Mouse (Mus musculus) limb, embryonic 11.5 days (tissue): ENCODE measurements around the gene Mat1a. TPM values are rescaled to one million over a fixed set of nuclear protein-coding genes. Genes with fewer than 3 reads are reported as not detected.

Experiments
- ATAC-seq: fragments of 200-750 bp; cut with Nextera tagmentation; 2 replicates; pipeline ENCODE4 v1.8.0; 2017; ENCODE audit warnings: low read depth; ENCODE audit not compliant: insufficient number of reproducible peaks, low FRiP score, low TSS enrichment
- DNase-seq: peaks from one replicate; pipeline ENCODE4 v3.0.0-alpha.2; 2015; ENCODE audit warnings: low spot score
- H3K27ac ChIP-seq: fragments of 300-500 bp; sonication (generic); replicated peaks from 2 replicates; pipeline ENCODE4 v1.5.1; 2014; ENCODE audit warnings: low read depth, mild to moderate bottlenecking, low read length
- H3K27me3 ChIP-seq: fragments of 300-500 bp; sonication (generic); 2 replicates; pipeline ENCODE4 v1.6.1; 2014; ENCODE audit warnings: mild to moderate bottlenecking, low read length, mixed read lengths; ENCODE audit not compliant: control insufficient read depth, insufficient read depth
- H3K36me3 ChIP-seq: fragments of 300-500 bp; sonication (generic); 2 replicates; pipeline ENCODE4 v1.6.1; 2014; ENCODE audit warnings: mild to moderate bottlenecking, low read length, moderate library complexity, mixed read lengths; ENCODE audit not compliant: control insufficient read depth, insufficient read depth
- H3K4me1 ChIP-seq: fragments of 300-500 bp; sonication (generic); 2 replicates; pipeline ENCODE4 v1.6.1; 2014; ENCODE audit warnings: low read length, mixed read lengths; ENCODE audit not compliant: control insufficient read depth, insufficient read depth
- H3K4me2 ChIP-seq: fragments of 300-500 bp; sonication (generic); 2 replicates; pipeline ENCODE4 v1.6.1; 2014; ENCODE audit warnings: low read depth, mild to moderate bottlenecking, moderate library complexity; ENCODE audit not compliant: severe bottlenecking
- H3K4me3 ChIP-seq: fragments of 300-500 bp; sonication (generic); 2 replicates; pipeline ENCODE4 v1.5.1; 2014; ENCODE audit warnings: low read depth, low read length
- H3K9ac ChIP-seq: fragments of 300-500 bp; sonication (generic); 2 replicates; pipeline ENCODE4 v1.6.1; 2014; ENCODE audit warnings: mild to moderate bottlenecking, low read length
- H3K9me3 ChIP-seq: fragments of 300-500 bp; sonication (generic); 2 replicates; pipeline ENCODE4 v1.6.1; 2016; ENCODE audit warnings: low read length; ENCODE audit not compliant: control insufficient read depth
- WGBS: fragments of 180-500 bp; shearing (Covaris S2); extraction: QIAGEN DNeasy Blood & Tissue Kit; methylation state at CpG from one replicate; pipeline ENCODE4 v1.1.7; 2014; 5-methylcytosine and 5-hydroxymethylcytosine counted together
- polyA plus RNA-seq: library from polyadenylated mRNA; unstranded; fragments of >200 nt; fragmentation: Nextera tagmentation; extraction: Ambion mirVana; gene quantifications from 2 replicates; pipeline ENCODE4 v1.2.1, GENCODE M21; 2014

Mat1a gene
- polyA plus RNA-seq, 1 experiment from 2014 or later = not detected

DNA sequence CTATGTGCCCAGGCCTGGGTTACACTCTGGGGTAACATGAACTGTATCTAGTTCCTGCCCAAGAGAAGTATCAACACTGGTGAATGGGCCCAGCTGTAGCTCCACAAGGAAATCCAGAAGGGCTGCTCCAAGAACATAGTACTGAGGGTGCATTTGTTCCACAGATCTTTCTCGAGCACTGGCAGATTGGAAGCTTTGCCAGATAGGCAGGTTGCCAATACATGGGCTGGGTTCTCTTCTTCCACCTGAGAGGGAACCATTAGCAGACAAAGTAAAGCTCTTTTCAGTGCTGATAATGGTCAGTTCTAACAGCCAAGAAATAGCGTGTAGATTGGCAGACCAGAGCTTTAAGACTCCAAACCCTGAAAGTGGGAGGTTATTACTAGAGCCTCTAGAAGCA is 42.5 kb downstream of the Mat1a start:
- no peaks in the 10 kb centered on the region for H3K27me3 ChIP-seq
- H3K4me3 ChIP-seq = no peak overlapping the region
- no peak overlapping the region for H3K4me2 ChIP-seq
- H3K36me3 ChIP-seq = no peaks in the 10 kb centered on the region
- no peak overlapping the region for H3K9ac ChIP-seq
- DNase-seq (no peak), ATAC-seq (no peak)
- no peak overlapping the region for H3K27ac ChIP-seq
- H3K9me3 ChIP-seq = no peaks in the 10 kb centered on the region
- WGBS = 90% methylated on average over 2 of the region's 2 CpGs
- no peaks in the 10 kb centered on the region for H3K4me1 ChIP-seq

DNA sequence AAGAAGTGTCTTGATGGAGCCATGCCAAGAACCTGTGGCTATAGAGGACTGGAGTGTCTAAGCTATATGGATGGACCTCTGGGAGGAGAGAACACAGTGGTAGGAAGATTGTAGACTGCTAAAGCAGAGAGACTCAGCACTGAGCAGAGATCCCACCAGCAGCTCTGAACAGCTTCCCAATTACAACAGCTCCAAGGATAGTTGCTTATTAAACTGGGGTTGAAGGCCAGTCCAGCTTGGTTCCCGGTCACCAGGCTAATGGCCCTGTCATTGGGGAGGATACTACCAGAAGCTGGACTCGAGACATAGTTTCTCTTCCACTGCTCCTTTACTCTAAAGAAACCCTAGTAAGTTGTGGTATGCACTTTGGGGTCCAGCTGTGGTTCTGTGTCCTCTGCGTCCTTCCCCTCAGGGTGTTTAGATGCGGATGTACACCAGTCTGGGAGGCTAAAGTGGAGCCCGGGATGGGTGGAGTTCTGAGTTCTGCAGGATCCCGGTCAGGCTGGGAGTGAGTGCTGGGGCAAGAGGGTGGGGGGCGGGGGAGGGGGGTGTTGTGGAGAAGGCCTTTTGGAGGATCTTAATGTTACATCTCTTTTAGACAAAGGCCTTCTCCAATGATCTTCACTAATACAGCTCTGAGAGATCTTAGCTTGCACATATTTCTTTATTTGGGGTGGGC is 46.5 kb downstream of the Mat1a start, which contains the start of gene Mbl1:
TSS of gene Mbl1 (plus strand) at position 239 of the 679 bp plus-strand sequence.
- H3K27me3 ChIP-seq = no peaks in the 10 kb centered on the region
- no peak within 1 kb of the TSS for H3K4me3 ChIP-seq
- no peaks in the 10 kb centered on the region for H3K9me3 ChIP-seq
- H3K4me1 ChIP-seq = no peaks in the 10 kb centered on the region
- no peak within 1 kb of the TSS for H3K4me2 ChIP-seq
- H3K9ac ChIP-seq = no peak within 1 kb of the TSS
- H3K36me3 ChIP-seq = no peaks in the 10 kb centered on the region
- WGBS = 87% methylated on average over 7 of the region's 7 CpGs
- no peak for ATAC-seq
- DNase-seq = no peak
- no peak within 1 kb of the TSS for H3K27ac ChIP-seq

DNA sequence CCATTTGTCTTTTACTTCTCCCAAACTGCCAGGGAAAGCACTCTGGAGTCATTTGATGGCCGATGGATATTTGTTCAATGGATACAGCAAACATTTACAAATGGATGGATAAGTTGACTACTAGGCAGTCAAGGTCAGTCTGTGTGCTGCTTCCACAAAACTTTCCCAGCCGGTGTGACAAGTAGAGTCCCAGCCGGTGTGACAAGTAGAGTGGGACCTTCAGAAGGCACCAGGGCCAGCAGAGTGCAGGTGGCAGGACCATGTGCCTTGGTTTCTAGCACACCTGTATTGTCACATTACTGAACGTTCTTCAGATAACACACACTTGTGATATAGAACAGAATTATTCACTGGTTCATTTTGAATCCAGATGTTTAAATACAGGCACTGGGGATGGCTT is 55.2 kb downstream of the Mat1a start:
- Histone ChIP-seq H3K4me3 (no peak overlapping the region), H3K4me2 (no peak overlapping the region), H3K9me3 (no peaks in the 10 kb centered on the region), H3K36me3 (no peaks in the 10 kb centered on the region), H3K9ac (no peak overlapping the region), H3K4me1 (no peaks in the 10 kb centered on the region), H3K27me3 (no peaks in the 10 kb centered on the region), H3K27ac (no peak overlapping the region)
- ATAC-seq = no peak
- no peak for DNase-seq
- 88% methylated on average over 4 of the region's 4 CpGs for WGBS

DNA sequence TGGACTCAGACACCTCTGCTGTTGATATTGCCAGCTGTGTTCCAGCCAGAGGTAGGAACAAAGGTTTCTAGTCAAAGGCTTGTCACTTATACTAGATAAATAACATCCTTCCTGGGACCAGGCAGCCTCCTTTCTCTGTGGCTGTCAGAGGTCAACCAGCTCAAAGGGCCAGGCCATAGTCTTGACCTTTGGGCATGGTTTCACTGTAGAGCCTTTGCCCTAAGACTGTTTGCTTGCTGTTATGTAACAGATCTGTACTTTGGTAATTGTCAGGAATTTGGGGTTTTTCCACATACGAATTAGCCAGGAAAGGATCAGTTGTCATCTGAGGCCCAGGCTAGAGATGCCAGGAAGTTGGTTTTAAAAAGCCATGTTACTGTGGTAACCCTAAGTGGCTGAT is 55.9 kb downstream of the Mat1a start:
- Histone ChIP-seq H3K36me3 (no peaks in the 10 kb centered on the region), H3K27ac (no peak overlapping the region), H3K4me1 (no peaks in the 10 kb centered on the region), H3K4me3 (no peak overlapping the region), H3K27me3 (no peaks in the 10 kb centered on the region), H3K9me3 (no peaks in the 10 kb centered on the region), H3K4me2 (no peak overlapping the region), H3K9ac (no peak overlapping the region)
- DNase-seq = no peak
- no peak for ATAC-seq
- 50% methylated on average over 1 of the region's 1 CpGs for WGBS

DNA sequence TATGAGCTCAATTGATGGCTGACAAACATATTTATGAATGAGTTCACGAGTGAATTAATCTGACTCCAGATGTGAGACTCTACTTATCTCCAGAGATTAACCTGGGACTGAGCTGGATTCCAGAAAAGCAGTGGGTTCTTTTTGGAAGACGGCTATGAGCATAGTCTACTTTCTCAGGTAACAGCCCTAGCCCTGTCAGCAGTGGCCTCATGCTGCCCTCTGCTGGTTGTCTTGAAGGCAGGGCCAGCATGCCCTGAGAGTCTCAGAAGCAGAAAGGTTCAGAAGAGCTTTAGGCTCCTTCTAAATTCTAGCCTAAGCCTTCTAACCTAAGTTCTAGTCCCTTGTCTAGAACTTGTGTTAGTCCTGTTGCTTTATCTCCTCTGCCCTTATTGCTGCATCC is 57.8 kb downstream of the Mat1a start:
- WGBS = 21% methylated on average over 2 of the region's 2 CpGs
- ATAC-seq = no peak
- peak; percentile 57 for DNase-seq

DNA sequence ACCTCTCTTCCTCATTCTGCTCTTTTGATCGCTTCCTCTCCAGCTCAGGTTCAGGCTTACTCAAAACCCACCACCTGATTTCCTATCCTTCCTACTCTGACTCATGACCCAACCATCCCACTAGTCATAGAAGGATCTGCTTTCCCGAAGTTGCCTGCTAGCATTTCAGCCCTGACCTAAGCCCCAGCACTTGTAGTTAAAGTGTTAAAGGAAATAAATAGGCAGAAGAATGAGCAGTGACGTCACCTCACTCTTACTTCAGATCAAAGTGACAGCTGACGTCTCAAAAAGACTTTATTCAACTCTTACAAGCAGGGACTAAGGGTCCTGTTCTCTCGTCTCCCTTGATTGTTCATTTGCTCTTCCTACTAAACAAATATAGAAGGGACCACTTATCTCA is 62.4 kb downstream of the Mat1a start:
- H3K4me3 ChIP-seq = no peak overlapping the region
- no peak overlapping the region for H3K4me2 ChIP-seq
- no peaks in the 10 kb centered on the region for H3K4me1 ChIP-seq
- no peak for DNase-seq
- no peaks in the 10 kb centered on the region for H3K9me3 ChIP-seq
- H3K36me3 ChIP-seq = no peaks in the 10 kb centered on the region
- 64% methylated on average over 5 of the region's 5 CpGs for WGBS
- no peak overlapping the region for H3K9ac ChIP-seq
- H3K27me3 ChIP-seq = no peaks in the 10 kb centered on the region
- H3K27ac ChIP-seq = no peak overlapping the region
- no peak for ATAC-seq

More for the DNA sequence above, 57.8 kb downstream of the Mat1a start:
- Histone ChIP-seq H3K9ac (no peak overlapping the region), H3K4me3 (no peak overlapping the region), H3K9me3 (no peaks in the 10 kb centered on the region), H3K27ac (no peak overlapping the region), H3K4me2 (no peak overlapping the region), H3K36me3 (no peaks in the 10 kb centered on the region), H3K27me3 (no peaks in the 10 kb centered on the region), H3K4me1 (no peaks in the 10 kb centered on the region)

DNA sequence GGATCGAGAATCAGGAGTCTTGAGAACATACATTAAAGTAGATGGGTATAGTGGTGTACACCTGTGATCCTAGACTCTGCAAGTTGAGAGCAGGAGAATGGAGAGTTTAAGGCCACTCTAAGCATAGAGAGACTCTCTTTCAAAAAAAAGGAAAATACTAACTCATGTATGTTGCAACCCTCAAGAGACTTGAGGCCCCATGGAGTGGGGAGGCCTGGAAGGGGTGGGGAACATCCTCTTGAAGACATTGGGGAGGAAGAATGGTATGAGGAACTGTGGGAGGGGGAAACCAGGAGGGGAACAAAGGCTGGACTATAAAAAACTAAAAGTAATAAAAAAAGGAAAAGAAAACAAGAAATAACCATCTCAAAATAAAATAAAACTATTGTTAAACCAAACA is 63.7 kb downstream of the Mat1a start:
- Histone ChIP-seq H3K4me3 (no peak overlapping the region), H3K4me1 (no peaks in the 10 kb centered on the region), H3K27ac (no peak overlapping the region), H3K9me3 (no peaks in the 10 kb centered on the region), H3K4me2 (no peak overlapping the region), H3K36me3 (no peaks in the 10 kb centered on the region), H3K27me3 (no peaks in the 10 kb centered on the region), H3K9ac (no peak overlapping the region)
- DNase-seq (no peak), ATAC-seq (no peak)
- 91% methylated on average over 1 of the region's 1 CpGs for WGBS

DNA sequence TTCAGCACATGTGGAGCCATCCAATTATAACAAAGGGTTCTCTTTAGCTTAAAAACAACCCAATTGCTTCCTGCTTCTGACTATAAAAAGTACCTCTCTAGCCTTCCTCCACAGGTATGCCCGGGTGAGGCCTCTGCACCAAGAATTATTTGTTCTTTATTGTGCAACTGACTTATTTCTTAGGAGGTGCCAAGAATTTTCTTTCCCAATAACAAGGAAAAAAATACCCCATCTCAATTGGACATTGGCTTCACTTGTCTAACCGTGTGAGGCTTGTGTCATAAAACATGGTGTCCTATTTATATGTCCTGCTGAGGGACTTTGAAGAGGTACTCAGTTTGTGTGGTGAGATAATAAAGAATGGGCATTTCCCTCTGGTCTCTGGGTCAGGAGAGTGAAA is 65.7 kb downstream of the Mat1a start:
- DNase-seq (no peak), ATAC-seq (no peak)
- no peak overlapping the region for H3K4me3 ChIP-seq
- H3K4me1 ChIP-seq = no peaks in the 10 kb centered on the region
- no peak overlapping the region for H3K9ac ChIP-seq
- WGBS = 82% methylated on average over 2 of the region's 2 CpGs
- H3K27me3 ChIP-seq = no peaks in the 10 kb centered on the region
- H3K27ac ChIP-seq = no peak overlapping the region
- H3K4me2 ChIP-seq = no peak overlapping the region
- no peaks in the 10 kb centered on the region for H3K9me3 ChIP-seq
- no peaks in the 10 kb centered on the region for H3K36me3 ChIP-seq
